Mouse (Mus musculus): ENCODE results near the gene Plxdc2.

DNA sequence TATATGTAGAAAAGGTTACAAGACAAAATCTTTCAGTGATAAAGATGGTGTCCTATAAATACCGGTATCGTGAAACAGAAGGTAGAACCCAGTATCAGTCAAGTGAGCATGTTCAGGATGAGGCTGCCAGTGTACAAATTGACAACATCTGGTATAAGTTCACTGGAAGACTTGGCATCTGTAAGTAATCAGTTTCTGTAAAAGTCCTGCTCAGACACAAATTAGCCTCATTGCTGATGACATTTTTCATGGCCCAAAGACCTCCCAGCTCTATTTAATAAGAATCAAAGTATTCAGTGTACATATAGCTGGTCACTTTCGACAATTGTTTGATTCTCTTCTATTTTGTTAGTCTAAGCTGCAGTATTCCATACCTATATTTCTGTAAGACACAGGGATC is 129.9 kb downstream of the Plxdc2 start:
- TF ChIP-seq CTCF (IDR thresholded peaks at IDR 0.05; ENCODE audit: control insufficient read depth, insufficient read depth, insufficient read length) (no peak), MYOG (IDR thresholded peaks at IDR 0.05; ENCODE audit: control insufficient read depth, extremely low read depth, insufficient read length) (no peak), FOSL1 (IDR thresholded peaks at IDR 0.05; ENCODE audit: insufficient read depth, low read length, poor library complexity, severe bottlenecking) (no peak), USF1 (IDR thresholded peaks at IDR 0.05; ENCODE audit: low read depth) (no peak), MAX (IDR thresholded peaks at IDR 0.05) (no peak)
